Mouse (Mus musculus): ENCODE data around the gene Dph1.

The Dph1 gene

DNA sequence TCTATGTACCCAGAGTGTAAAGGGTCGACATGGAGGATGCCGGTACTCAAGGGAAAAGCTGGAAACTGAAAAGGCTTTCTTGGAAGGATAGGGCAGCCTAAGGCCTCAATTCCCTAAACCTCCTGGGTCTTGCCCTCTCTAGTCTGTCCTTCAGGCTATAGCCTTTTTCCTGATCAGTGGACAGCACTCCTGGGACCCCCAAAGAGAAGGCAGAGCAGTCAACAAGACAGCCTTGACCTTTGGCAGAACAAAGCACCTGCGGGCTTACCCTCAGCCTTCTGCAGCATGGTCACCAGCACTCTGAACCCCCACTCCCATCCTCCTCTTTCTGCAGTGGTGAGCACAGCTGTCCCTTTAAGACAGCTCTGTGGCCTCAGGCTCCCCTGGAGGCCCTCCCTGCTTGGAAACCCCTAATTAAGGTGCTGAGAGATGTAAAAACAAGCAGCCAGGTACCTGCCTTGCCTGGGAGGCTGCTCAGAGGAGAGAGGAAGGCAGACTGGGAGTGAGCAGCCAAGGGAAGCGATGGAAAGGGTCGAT, at the start of gene Dph1:
Gene Dph1, minus strand, starts transcription at position 337 of the 537 bp plus-strand sequence.
- no peak for DNase-seq

DNA sequence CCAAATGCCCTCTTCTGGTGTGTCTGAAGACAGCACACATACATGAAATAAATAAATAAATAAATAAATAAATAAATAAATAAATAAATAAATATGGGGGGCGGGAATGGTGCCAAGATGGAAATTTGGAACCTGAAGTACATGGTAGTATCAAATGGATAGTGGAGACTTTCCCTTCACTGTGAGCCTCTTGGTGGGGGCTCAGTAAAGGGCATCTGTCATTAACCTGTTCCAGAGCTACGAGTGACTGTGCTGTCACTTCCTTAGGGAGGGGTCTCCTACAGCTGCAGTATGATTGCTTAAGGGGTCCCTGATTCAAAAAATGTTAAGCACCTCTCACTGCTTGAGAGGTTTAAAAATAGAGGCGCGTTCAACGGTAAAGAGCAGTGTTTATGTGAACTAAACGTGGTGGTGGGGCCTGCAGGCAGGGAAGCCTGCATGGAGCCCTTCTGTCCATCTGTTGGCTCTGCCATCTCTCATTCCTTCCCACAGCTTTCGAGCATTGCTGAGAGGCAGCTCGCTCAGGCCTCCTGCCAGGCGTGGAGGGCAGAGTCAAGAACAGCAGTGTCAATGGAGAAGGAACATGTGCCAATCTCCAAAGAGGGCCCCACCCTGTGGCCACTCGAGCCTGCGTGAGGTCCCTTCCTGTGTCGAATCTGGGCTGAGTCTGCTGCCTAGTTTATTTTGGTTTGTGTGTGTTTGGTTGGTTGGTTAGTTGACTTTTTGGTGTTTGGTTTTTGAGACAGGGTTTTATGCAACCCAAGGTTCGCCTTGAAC, 49.3 kb upstream of the Dph1 start:
- DNase-seq, result no peak

DNA sequence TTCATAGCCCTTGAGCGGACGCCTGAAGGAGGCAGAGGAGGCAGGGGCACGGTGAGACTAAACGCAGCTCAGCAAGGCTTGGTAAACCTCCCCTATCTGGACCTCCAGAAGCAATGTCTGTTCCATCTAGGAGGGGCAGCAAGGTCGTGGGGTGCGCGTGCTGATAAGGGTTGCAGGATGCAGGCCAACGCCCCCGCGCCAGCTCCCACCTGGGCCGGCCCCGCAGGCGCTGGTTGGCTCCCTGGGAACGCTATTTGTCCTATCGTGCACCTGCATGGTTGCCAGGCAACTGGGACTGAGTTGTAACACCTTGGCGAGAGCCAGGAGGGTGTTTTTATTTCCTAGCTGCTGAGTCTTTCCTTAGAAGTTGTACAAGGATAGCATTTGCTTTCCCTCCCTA, 43.7 kb upstream of the Dph1 start:
- no peak for DNase-seq

DNA sequence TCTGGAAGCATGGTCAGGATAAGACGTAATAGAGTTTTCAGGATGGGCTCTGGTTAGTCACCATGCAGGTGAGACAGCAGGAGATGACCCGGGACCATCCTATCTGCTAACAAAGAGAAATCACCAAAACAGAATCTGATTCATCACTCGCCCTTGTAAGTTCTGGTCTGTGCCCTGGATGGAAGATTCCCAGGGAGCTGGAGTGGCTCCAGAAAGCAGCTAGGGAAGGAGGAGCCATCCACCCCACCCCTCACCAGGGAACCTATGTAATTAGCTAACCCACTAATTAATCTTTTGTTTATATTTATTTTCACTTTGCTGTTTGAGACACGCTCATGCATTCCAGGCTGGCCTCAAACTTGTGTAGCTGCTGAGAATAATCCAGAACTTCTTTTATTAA, 41.4 kb upstream of the Dph1 start:
- DNase-seq, result no peak

DNA sequence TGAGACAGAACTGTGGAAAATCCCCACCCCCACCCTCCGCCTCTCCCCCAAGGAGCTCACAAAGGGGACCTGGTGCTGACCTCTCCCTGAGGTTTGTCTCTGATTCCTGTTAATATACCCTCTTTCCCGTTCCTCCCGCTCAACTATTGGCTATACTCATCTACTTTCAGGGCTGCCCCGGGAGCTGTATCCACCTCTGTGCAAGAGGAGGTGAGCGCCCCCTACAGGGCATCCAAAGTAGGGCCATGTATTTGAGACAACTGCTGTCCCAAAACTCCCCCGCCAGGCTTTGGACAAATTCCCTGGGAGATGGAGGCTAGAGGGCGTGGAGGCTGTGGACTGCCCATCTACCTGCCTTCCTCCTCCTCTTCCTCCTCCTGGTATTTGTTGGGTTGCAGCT, 40.7 kb upstream of the Dph1 start:
- peak; percentile 85 for DNase-seq

DNA sequence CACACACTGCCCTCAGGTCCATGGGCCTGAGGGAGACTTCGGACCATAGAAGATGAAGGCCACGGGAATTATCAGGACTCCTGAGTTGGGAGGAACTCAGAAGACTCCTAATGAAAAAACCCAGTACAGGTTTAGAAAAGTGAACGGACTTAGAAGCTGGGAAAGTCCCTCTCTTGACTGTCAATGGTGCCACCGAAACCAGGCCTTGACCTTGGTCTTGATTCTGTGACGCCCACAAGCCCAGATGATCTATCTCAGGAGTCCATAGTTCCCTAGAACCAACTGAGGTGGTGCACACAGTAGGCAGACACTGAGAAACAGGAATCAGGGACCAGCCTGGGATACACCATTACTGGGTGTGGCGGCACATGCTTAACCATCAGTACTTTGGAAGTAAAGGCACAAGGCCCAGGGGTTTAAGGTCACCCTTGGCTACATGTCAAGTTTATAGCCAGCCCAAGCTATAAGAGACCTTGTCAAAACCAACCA, 39.3 kb upstream of the Dph1 start:
- no peak for DNase-seq

DNA sequence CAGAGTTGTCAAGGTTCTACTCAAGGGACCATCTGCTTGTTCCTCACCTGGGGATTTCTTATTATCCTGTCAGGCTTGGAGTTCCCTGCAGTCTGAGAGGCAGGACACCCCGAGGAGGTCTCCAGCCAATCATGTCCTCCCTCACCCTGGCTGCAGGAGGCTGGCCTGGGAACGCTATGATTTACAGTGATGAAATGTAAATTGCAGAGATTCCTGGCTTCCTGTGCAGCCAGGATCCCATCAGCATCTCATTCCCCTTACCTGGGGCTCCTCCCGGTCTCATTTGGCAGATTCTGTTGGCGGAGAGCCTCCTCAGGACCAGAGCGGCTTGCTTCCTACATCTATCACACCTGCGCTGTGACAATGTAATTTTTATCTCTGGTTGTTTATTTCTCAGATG, 38.2 kb upstream of the Dph1 start:
- no peak for DNase-seq

DNA sequence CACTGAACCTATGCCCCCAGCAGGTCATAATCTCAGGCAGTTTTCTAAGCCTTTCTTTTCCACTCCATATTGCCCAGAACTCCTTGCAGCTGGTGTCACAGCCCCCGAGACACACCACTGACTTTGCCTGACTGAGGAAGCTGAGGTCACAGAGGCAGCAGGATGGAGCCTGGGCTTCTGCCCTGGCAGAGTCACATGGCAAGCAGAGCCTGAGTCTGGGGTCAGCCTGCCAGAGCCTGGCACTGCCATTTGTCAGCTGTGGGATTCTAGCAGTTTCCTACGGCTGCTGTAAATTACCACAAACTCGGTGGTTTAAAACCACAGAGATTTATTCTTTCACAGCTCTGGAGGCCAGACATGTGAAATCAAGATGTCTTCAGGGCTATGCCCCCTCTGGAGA, 36.6 kb upstream of the Dph1 start:
- no peak for DNase-seq

DNA sequence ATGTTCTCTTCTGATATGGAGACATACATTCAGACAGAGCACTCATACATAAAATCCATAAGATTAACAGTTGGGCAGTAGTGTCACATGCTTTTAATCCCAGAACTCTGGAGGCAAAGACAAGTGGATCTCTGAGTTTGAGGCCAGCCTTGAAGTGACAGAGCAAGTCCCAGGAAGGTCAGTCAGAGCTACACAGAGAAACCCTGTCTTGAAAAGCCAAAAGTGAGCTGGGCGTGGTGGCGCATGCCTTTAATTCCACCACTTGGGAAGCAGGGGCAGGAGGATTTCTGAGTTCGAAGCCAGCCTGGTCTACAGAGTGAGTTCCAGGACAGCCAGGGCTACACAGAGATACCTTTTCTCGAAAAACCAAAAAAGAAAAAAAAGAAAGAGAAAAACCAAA, 33.8 kb upstream of the Dph1 start:
- no peak for DNase-seq

DNA sequence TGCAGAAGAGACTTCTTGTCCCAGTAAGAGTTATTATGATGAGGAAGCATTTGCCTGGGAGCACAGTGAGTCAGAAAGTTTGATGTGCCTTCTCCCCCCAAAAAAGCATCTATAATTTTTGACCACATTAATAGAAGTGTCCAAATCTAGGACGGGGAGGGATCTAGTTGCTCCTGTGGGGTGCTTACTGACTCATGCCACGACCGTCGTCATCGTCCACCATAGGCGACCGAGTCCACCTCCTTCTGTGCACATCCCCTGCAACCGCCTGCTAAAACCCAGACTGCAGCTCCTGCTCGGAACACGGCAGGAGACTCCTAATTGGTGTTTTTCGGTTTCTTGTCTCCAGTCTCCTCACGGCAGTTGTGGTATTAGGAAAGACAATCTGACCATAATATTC, 33.0 kb upstream of the Dph1 start:
- no peak for DNase-seq

DNA sequence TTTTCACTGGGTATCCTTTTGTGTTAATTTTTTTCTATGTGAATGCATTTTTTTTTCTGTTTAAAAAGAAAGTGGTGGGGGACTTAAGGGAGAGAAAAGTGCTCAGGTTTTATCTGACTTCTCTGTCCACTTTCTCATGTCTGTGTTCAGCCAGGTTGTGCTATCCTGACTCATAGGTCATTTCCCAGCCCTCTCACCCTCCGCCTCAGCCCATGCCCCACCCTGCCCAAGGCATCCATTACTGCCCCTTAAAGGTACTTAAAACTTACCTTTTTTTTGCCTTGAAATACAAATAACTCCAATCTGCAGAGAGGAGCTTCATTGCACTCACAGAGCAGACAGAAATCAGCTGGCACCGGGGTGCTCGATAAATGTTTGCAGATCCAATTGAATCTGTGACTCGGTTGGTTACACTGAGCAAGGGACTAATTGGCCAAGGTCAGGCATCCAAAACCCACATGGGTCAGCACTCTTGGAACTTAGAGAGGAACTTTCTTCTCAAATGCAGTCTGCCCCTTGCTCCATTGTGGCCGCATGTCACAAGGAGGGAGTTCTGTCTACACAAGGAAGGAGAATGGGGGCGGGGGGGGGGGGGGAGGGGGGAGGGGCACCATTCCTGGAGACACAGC, 29.6 kb upstream of the Dph1 start:
- no peak for DNase-seq

DNA sequence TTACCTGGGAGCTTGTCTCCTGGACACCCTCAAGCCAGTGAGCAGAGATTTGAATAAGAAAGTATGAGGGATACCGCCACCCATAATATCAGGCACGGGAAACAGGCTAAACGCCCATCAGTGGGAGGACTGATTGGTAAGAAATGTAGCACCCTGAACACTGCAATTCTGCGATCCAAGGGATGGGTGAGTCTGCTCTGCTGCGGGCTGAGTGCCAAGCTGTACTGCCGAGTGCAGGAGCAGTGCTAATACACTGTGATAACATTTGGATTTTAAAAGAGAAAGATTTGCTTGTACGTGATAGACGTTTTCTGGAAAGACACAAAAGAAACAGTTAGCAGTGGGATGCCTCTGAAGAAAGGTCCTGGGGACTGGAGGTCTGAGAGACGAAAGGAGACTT, 29.1 kb upstream of the Dph1 start:
- DNase-seq, result no peak

DNA sequence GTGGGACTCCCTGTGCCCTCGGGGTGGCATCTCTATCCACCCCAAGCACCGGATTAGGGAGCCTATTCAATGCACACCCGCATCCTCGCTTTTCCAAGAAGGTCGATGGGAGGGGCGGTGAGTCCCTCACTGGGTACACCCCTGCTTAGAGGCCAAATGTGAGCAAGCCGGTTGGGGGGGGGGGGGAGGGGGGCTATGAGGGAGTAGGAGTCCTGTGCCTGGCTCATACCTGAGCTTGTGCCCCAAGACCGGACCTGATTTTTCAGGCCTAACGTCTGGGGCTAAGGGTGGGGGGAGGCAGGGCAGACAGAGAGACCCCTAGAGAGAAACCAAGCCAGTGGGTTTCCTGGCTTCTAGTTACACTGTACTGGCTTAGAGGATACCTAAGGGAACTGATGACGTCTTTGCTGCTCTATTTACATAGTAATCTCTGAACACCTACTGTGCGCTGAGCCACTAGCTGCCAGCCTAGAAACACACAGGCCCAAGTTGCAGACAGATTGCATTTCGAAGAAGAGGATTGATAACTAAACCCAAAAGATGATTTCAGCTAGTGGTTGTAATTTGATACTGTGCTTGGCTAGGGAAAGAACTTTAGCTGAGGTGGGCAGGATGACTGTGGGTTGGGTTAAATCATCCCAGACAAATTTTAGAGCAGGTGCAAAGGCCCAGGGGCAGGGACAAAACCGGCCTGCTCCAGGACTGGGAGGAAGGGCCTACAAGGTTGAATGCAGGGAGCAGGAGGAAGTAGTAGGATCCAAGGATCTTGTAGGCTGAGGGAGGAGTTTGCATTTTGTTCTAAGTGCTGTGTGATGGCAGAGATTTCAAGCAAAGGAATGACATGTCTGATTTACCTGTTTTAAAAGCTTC, 23.3 kb upstream of the Dph1 start:
- DNase-seq, result no peak

DNA sequence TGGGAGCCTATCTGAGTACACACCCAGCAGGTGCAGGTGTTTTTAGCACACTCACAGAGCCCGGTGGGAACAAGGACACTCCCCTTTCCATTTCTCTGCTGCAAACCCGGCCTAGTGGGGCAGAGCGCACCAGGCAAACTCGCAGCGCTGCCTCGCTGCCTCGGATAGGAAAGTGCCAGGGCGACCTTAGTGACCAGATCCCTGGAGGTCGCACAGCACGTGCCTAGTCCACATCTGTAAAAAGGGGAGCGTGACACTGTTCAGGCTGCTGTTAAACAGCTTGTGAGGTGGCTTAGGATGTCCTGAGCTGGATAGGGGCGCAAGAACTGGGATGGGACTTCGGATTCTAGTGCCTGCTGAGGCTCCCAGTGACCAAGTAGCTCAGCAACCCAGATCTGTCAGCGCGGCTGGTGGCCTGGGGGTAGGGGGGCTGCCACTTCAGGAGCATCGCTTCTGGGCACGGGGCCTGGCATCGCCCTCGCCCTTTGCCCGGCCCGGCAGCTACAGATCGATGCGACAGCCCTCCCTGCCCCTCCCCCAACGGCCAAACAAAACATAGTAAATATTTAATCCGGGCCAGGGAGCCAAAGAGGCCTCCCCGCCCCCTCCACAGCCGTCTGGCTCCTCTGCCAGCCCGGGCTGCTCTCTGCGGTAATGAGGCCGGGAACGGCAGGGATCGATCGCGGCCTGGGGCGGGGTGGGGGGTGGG, 22.5 kb upstream of the Dph1 start:
- DNase-seq, result peak; percentile 72

DNA sequence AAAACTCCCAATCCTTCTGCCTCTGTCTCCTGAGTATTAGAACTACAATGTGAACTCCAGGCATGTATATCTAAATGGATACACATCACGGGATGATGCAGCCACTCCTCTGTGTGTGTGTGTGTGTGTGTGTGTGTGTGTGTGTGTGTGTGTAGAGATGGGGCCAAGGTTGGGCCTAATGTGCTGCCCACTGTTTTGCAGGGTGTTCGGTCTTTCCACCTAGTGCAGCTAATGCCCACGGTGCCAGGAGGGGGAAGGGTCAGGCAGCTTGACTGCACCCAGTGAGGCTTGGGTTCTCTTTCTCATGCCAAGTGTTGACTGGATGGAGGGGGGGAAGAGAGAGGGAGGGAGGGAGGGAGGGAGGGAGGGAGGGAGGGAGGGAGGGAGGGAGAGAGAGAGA, 21.8 kb upstream of the Dph1 start:
- no peak for DNase-seq

DNA sequence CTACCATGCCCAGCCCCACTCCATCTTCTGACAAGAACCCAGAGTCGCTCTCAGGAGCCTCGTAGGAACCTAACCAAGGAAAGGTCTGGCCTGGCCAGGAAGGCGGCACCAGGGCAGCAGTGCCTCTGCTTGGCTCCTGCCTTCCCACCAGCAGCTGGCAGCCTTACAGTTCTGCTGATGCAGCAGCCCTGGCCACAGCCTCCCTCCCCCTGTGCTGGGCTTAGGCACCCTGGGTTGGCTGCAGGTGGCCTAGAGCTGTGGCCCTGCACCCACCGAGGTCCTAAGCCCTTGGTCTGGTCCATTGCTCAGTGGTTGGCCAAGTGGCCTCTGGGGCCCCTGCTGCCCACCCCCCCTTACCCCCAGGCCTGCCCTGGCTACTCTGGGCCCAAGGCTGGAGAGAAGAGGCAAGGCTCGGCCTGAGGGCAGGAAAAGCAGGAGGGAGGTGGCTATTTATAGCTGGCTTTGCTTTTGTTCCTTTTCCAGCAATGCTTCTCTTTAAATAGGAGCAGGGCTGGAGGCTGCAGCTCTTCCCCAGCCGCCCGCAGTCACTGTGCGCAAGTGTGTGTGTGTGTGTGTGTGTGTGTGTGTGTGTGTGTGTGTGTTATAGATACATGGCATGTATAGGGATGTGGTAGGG, 21.1 kb upstream of the Dph1 start:
- DNase-seq, result no peak

DNA sequence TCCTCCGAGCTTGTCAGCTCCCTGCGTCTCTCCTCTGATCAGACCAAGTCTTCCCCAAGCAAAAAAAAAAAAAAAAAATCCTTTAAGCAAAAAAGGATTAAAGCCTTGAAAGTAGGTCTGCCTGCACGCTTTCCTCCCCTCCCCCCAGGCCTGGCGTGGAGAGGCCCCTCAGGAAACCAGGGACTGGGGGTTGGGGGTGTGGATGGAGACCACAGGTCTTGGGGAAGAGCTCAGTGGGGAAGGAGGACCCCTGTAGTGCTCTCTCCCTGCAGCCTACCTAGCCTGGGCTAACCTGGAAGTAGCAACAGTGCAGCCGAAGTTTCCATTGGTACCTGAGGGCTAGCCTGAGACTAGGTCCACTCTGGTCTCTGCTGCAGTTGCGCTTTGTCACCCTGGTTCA, 19.7 kb upstream of the Dph1 start:
- no peak for DNase-seq

DNA sequence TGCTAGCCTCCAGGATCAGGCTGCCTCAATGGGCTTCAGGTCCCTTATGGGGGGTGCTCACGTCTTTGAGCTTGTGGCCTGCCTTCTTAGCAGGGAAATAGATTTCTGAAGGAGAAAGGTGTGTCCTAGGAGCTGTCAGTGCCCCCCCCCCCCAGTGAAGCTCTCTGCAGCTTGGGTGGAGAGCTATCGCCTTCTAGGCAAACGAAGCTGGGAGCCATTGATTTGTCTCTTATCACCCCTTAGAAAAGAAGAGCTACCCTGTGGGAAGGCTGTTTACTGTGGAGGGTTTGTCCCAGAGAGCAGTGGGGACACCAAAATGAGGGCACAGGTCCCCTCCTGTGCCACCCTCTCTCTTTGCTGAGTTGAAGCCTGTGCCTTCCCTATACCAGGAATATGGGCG, 19.1 kb upstream of the Dph1 start:
- no peak for DNase-seq

DNA sequence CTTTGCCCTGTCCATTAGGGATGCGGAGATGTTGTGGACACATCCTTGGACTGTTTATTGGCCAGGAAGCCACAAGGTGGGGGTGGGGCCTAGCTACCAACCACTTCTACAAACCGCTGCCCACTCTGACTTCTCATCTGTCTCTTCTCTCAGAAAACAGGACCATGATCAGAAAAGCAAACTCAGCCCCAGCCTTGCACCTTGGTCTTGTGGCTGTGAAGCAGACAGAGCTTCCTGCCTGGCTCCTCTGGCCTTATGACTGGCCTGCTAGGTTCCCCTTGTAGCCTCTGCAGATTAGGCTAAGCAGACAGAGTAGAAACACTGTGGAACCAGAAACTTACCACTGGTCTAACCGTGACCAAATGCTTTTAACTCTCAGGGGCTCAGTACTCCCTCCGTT, 18.3 kb upstream of the Dph1 start:
- DNase-seq, result no peak

DNA sequence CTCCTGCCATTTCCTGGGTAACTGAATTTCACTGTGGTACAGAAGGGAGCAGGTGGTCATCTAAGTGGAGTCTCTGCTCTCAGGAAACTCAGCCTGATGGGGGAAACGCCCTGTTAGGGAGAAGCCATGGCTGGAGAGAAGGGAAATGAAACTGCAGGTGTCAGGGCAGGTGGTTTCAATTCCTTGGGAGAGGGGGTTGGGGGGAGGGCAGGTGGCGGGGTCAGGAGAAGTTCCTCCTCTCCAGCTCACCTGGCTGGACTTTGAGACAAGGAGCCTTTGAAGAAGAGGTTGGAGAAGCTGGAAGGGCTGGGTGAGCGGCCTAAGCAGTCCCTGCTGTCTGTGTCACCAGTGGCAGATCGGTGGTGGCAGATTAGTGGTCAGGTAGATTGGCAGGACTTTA, 15.3 kb upstream of the Dph1 start:
- DNase-seq, result no peak

DNA sequence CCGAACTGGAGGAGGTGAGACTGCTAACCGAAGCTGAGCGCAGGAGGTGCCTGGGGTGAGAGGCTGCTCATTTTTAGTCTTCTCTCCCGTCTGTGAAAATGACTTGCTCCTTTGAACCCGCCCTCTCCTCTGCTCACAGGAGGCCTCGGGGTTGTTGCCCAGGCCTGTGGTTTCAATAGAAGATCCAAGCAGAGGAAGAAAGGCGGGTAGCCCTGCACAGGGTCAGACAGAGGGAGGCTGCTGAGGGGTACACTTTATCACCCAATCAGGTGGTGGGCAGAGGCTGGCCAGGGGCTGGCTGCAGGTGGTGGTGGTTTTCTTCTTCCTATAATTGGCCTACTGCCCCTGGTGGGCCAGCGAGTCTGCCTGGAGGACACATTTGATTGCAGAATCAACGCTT, 13.4 kb upstream of the Dph1 start:
- DNase-seq, result no peak

DNA sequence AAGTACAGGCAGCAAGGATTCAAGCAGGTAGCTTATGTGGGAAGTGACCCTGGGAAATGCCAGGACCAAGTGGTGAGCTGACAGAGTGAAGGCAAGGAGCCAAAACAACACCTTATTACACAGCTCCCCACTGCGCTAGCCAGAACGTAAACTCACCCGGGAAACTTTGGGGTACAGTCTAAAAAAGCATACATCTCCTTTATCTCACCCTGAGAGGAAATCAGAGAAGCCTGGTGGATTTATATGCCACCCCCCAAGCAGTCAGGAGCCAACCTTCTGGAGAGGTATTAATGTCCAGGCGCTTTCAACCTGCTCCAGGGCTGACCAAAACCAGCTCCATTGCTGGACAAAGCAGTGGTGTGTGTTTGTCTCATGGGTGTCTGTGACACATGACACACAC, 12.9 kb upstream of the Dph1 start:
- no peak for DNase-seq
